Mouse (Mus musculus) MEL (cell line): Measurements from ENCODE around the gene Pde10a. TPM values are rescaled to one million over a fixed set of nuclear protein-coding genes. Genes with fewer than 3 reads are reported as not detected.

ENCODE experiments used
- DNase-seq: peaks from one replicate; pipeline ENCODE4 v3.0.0; 2011; ENCODE audit warnings: low read depth, low spot score
- H3K27ac ChIP-seq: 2 replicates; pipeline ENCODE4 v1.5.1; 2012; ENCODE audit warnings: low read depth, mild to moderate bottlenecking, control low read depth, low read length, moderate library complexity; ENCODE audit not compliant: control insufficient read depth
- H3K27me3 ChIP-seq, 2 experiments: fragments of 150-350 bp in 1 of 2; sonication (generic) in 1 of 2; 2 replicates each; pipeline ENCODE4 v1.6.1; 2012; ENCODE audit warnings: low read length in 2 of 2, mild to moderate bottlenecking in 2 of 2, improper control_type of control experiment in 1 of 2, moderate library complexity in 1 of 2; ENCODE audit not compliant: insufficient read depth in 2 of 2, control insufficient read depth in 1 of 2
- H3K36me3 ChIP-seq, 2 experiments: 2 replicates each; pipeline ENCODE4 v1.6.1; 2012 to 2014; ENCODE audit warnings: low read length in 2 of 2, improper control_type of control experiment in 1 of 2, inconsistent platforms in 1 of 2, mild to moderate bottlenecking in 1 of 2; ENCODE audit not compliant: insufficient read depth in 2 of 2, control insufficient read depth in 1 of 2
- H3K4me1 ChIP-seq, 2 experiments: fragments of 150-350 bp in 1 of 2; sonication (generic) in 1 of 2; 2 replicates each; pipeline ENCODE4 v1.6.1; 2012; ENCODE audit warnings: low read length in 2 of 2, improper control_type of control experiment in 1 of 2, mild to moderate bottlenecking in 1 of 2; ENCODE audit not compliant: insufficient read depth in 2 of 2, control insufficient read depth in 1 of 2
- H3K4me3 ChIP-seq, 2 experiments: fragments of 150-350 bp in 1 of 2; sonication (generic) in 1 of 2; 2 replicates each; pipeline ENCODE4 v1.5.1; 2012; ENCODE audit warnings: low read depth in 2 of 2, low read length in 2 of 2, mild to moderate bottlenecking in 2 of 2, moderate library complexity in 2 of 2, control low read depth in 1 of 2, improper control_type of control experiment in 1 of 2; ENCODE audit not compliant: control insufficient read depth in 1 of 2, insufficient read depth in 1 of 2
- H3K79me2 ChIP-seq: 2 replicates; pipeline ENCODE4 v1.6.1; 2012; ENCODE audit warnings: mild to moderate bottlenecking, low read length, moderate library complexity; ENCODE audit not compliant: control insufficient read depth, poor library complexity, insufficient read depth
- H3K9ac ChIP-seq: 2 replicates; pipeline ENCODE4 v1.6.1; 2012; ENCODE audit warnings: low read depth, mild to moderate bottlenecking, control low read depth, low read length, moderate library complexity; ENCODE audit not compliant: control insufficient read depth, poor library complexity, severe bottlenecking
- H3K9me3 ChIP-seq: fragments of 150-350 bp; sonication (generic); replicated peaks from 2 replicates; pipeline ENCODE4 v1.6.1; 2012; ENCODE audit warnings: mild to moderate bottlenecking, low read length, improper control_type of control experiment, moderate library complexity; ENCODE audit not compliant: insufficient read depth
- BHLHE40 ChIP-seq: IDR thresholded peaks from 2 replicates; pipeline ENCODE4 v1.6.1; 2012; ENCODE audit warnings: low read depth, mild to moderate bottlenecking, inconsistent platforms, low read length, improper control_type of control experiment, borderline replicate concordance
- CHD1 ChIP-seq: IDR thresholded peaks from 2 replicates; pipeline ENCODE4 v1.6.1; 2012; ENCODE audit warnings: low read depth, mild to moderate bottlenecking, inconsistent platforms, low read length, improper control_type of control experiment
- CHD2 ChIP-seq: IDR thresholded peaks from 2 replicates; pipeline ENCODE4 v1.6.1; 2011; ENCODE audit warnings: low read length, improper control_type of control experiment
- MAFK ChIP-seq: IDR thresholded peaks from 2 replicates; pipeline ENCODE4 v1.6.1; 2011; ENCODE audit warnings: low read depth, mild to moderate bottlenecking, low read length, improper control_type of control experiment, borderline replicate concordance
- MEF2A ChIP-seq: IDR thresholded peaks from 2 replicates; pipeline ENCODE4 v1.6.1; 2014; ENCODE audit warnings: low read depth, mild to moderate bottlenecking, inconsistent platforms, low read length, improper control_type of control experiment; ENCODE audit not compliant: poor library complexity, insufficient replicate concordance, severe bottlenecking; ENCODE audit errors: extremely low read depth
- MYB ChIP-seq: IDR thresholded peaks from 2 replicates; pipeline ENCODE4 v1.6.1; 2011; ENCODE audit warnings: mild to moderate bottlenecking, low read depth, low read length, improper control_type of control experiment
- MYC ChIP-seq: IDR thresholded peaks from 2 replicates; pipeline ENCODE4 v1.6.1; 2011; ENCODE audit warnings: low read depth, mild to moderate bottlenecking, low read length, improper control_type of control experiment, moderate library complexity
- NELFE ChIP-seq: IDR thresholded peaks from 2 replicates; pipeline ENCODE4 v1.6.1; 2011; ENCODE audit warnings: low read depth, low read length, improper control_type of control experiment
- POLR2A ChIP-seq, 2 experiments: IDR thresholded peaks; 2 replicates each; pipeline ENCODE4 v1.6.1; 2011 to 2012; ENCODE audit warnings: low read length in 2 of 2, mild to moderate bottlenecking in 2 of 2, control low read depth in 1 of 2, improper control_type of control experiment in 1 of 2, low read depth in 1 of 2, moderate library complexity in 1 of 2; ENCODE audit not compliant: control insufficient read depth in 1 of 2, insufficient read depth in 1 of 2, poor library complexity in 1 of 2
- POLR2AphosphoS2 ChIP-seq: IDR thresholded peaks from 2 replicates; pipeline ENCODE4 v1.6.1; 2011; ENCODE audit warnings: low read length, improper control_type of control experiment
- SIN3A ChIP-seq: IDR thresholded peaks from 2 replicates; pipeline ENCODE4 v1.6.1; 2012; ENCODE audit warnings: low read length, improper control_type of control experiment, inconsistent platforms
- SMC3 ChIP-seq: IDR thresholded peaks from 2 replicates; pipeline ENCODE4 v1.6.1; 2011; ENCODE audit warnings: low read depth, low read length, improper control_type of control experiment
- TAL1 ChIP-seq: IDR thresholded peaks from 2 replicates; pipeline ENCODE4 v1.6.1; 2012; ENCODE audit warnings: mild to moderate bottlenecking, inconsistent platforms, low read length, moderate library complexity, mixed read lengths
- TBP ChIP-seq: IDR thresholded peaks from 2 replicates; pipeline ENCODE4 v1.8.0; 2011; ENCODE audit warnings: low read depth, low read length, improper control_type of control experiment
- TCF12 ChIP-seq: IDR thresholded peaks from 2 replicates; pipeline ENCODE4 v1.6.1; 2014; ENCODE audit warnings: low read depth, mild to moderate bottlenecking, inconsistent platforms, low read length, improper control_type of control experiment, moderate library complexity
- USF1 ChIP-seq: IDR thresholded peaks from 2 replicates; pipeline ENCODE4 v1.6.1; 2014; ENCODE audit warnings: low read depth, mild to moderate bottlenecking, inconsistent platforms, low read length, improper control_type of control experiment, moderate library complexity
- USF2 ChIP-seq, 2 experiments: IDR thresholded peaks; 2 replicates each; pipeline ENCODE4 v1.6.1; 2011 to 2012; ENCODE audit warnings: improper control_type of control experiment in 2 of 2, low read length in 2 of 2, borderline replicate concordance in 1 of 2, inconsistent platforms in 1 of 2, low read depth in 1 of 2, mild to moderate bottlenecking in 1 of 2; ENCODE audit not compliant: insufficient read depth in 1 of 2
- ZKSCAN1 ChIP-seq: IDR thresholded peaks from 2 replicates; pipeline ENCODE4 v1.6.1; 2012; ENCODE audit warnings: low read depth, mild to moderate bottlenecking, inconsistent platforms, low read length, improper control_type of control experiment, moderate library complexity
- ZNF384 ChIP-seq: IDR thresholded peaks from 2 replicates; pipeline ENCODE4 v1.6.1; 2012; ENCODE audit warnings: low read depth, mild to moderate bottlenecking, inconsistent platforms, low read length, improper control_type of control experiment
- polyA plus RNA-seq, 2 experiments: library from polyadenylated mRNA; stranded (reverse) in 1 of 2; unstranded in 1 of 2; fragments of >175 nt in 1 of 2; fragments of >200 nt in 1 of 2; gene quantifications; 2 replicates each; pipeline versions ENCODE4 v1.2.1 to v1.2.4; 2012; ENCODE audit warnings: low replicate concordance in 2 of 2, low read depth in 1 of 2; ENCODE audit not compliant: insufficient read length in 2 of 2, insufficient read depth in 1 of 2, missing spikeins in 1 of 2
- total RNA-seq: library from RNA; depleted of rRNA; stranded (reverse); fragments of 300-350 nt; gene quantifications from 2 replicates; pipeline ENCODE4 v1.2.3, GENCODE M21; 2012

The Pde10a gene
- total and polyA plus RNA-seq, 3 experiments = 3.1 to 6.9 TPM; not detected in 1

DNA sequence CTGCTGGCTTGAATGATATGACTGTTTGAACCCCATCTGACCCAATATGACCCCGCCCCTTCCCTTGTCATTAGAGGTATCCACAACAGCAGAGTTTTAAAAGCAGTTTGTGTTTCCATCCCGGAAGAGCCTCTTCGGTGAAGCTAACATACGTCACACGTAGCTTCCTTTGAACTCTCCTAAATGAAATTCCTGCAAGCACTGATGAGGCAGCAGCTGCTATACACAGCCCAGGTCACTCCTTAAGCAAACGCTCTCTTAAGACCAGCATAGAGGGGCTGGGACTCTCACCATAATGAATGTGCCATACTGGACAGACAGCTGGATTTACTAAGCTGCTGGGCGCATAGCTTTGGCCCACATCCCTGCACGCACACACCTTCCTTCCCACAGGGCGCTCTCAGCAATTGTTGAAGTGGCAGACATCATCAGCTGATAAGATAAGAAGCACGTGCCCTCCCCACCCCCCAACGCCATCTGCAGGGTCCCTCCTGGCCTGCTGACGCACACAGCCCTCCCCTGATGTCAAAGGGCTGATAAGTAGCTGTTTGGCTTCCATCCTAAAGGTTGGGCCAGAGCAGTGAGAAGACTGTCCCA, 346.9 kb downstream of the Pde10a start (continued):
- TF ChIP-seq MAFK (no peak), MYB (peak; percentile 26; the same call in 1 of the 2 replicates), MYC (peak; percentile 92), POLR2AphosphoS2 (peak; percentile 12; the same call in 1 of the 2 replicates)

DNA sequence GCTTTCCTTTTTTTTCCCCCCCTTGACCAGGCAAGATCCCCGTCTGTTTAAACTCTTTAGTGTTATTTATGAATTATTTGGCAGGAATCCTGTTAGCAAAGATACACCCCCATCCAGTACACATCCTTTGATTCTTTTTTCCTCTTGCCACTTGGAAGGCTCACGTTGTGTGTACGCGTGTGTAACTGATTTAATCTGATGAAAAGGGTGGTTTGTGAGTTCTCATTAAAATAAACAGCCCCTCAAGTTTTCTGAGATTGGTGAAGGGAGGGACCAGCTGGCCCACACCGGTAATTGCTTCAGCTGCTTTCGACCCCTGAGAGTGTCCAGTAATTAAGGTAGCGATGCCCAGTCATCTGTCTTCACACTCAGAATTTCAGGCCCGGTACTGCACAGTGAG, 347.4 kb downstream of the Pde10a start:
- Histone ChIP-seq H3K36me3 (peaks cover 0 to 19% of the 10 kb centered on the region in 2 experiments; a peak in 2 of 4 replicates), H3K4me1 (peaks cover 12 to 40% of the 10 kb centered on the region in 2 experiments)
- DNase-seq = no peak

DNA sequence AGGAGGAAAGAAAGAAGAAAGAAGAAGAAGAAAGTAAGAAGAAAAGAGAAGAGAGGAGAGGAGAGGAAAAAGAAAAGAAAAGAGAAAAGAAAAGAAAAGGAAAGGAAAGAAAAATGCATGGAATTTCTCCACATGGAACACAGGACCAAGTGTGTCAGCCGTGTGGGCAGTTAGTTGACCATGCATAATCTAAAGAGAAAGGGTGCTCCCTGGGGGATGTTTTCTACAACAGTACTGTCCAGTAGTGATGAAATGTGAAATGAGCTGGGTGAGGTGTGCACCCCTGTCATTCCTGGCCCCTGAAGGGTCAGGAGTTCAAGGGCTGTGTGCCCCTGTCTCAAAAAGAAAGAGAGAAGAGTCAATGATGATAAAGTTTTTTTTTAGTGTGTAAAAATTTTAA, 352.9 kb downstream of the Pde10a start:
- Histone ChIP-seq H3K79me2 (no peaks in the 10 kb centered on the region), H3K4me3 (no peak overlapping the region), H3K27me3 (no peaks in the 10 kb centered on the region), H3K4me1 (peaks cover 0 to 8% of the 10 kb centered on the region in 2 experiments; a peak in 1 of 4 replicates), H3K9ac (no peak overlapping the region), H3K36me3 (no peaks in the 10 kb centered on the region), H3K27ac (no peak overlapping the region), H3K9me3 (no peaks in the 10 kb centered on the region)
- no peak for DNase-seq
- TF ChIP-seq NELFE (no peak), MEF2A (no peak), MYC (no peak)

More for the DNA sequence above, 347.4 kb downstream of the Pde10a start:
- H3K27ac ChIP-seq = peak overlapping the region; percentile 100
- no peaks in the 10 kb centered on the region for H3K27me3 ChIP-seq
- no peaks in the 10 kb centered on the region; the same call in 1 of the 2 replicates for H3K79me2 ChIP-seq
- TF ChIP-seq CHD2 (no peak), MEF2A (no peak), CHD1 (0 out of 2 replicates have a peak, but pooled peaks have one; percentile 42), ZKSCAN1 (no peak)
- H3K9ac ChIP-seq = peak overlapping the region; percentile 30
- H3K4me3 ChIP-seq = no peak overlapping the region
- no peaks in the 10 kb centered on the region for H3K9me3 ChIP-seq

DNA sequence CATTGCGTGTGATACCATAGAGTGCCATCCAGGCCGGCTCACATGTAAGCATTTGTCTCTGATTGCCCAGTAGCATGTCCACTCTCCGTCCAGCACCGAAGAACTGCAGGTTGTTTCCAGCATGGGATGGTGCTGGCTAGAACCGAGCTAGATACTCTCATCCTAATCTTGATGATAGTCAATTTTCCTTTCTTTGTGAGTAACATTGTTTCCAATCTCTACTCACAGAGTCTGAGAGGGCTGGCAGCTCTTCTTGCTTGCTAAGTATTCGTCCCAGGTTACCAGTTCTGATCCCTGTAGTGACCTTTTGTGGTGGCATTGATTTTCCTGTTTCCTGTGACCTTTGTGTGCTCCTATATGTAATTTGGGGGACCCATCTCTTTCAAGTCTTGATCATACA, 356.5 kb downstream of the Pde10a start:
- Histone ChIP-seq H3K4me1 (no peaks in the 10 kb centered on the region), H3K27ac (no peak overlapping the region), H3K79me2 (no peaks in the 10 kb centered on the region), H3K36me3 (no peaks in the 10 kb centered on the region), H3K9me3 (no peaks in the 10 kb centered on the region), H3K27me3 (no peaks in the 10 kb centered on the region), H3K4me3 (no peak overlapping the region)
- DNase-seq = no peak
- TF ChIP-seq ZNF384 (no peak), USF1 (no peak), SIN3A (no peak), NELFE (no peak), USF2 (IDR thresholded peaks at IDR 0.05; ENCODE audit: borderline replicate concordance in 1 of 2, insufficient read depth in 1 of 2, low read depth in 1 of 2, low read length in 2 of 2) (no peak), BHLHE40 (no peak), TCF12 (no peak), SMC3 (no peak), TBP (no peak), POLR2A (IDR thresholded peaks at IDR 0.05; ENCODE audit: control insufficient read depth in 1 of 2, insufficient read depth in 1 of 2, low read depth in 1 of 2, low read length in 2 of 2, poor library complexity in 1 of 2) (no peak), TAL1 (no peak)
- TF ChIP-seq, all 39 proteins: peak for 0
- no peak overlapping the region for H3K9ac ChIP-seq
